Mouse (Mus musculus) forebrain, embryonic 12.5 days (tissue): ENCODE results near the gene Pax5. TPM values are rescaled to one million over a fixed set of nuclear protein-coding genes. Genes with fewer than 3 reads are reported as not detected.

Experiments
- ATAC-seq: fragments of 200-750 bp; cut with Nextera tagmentation; 2 replicates; pipeline ENCODE4 v1.8.0; 2017; ENCODE audit warnings: moderate TSS enrichment; ENCODE audit not compliant: low FRiP score
- H3K27ac ChIP-seq: fragments of 300-500 bp; sonication (generic); 2 replicates; pipeline ENCODE4 v1.5.1; 2016; ENCODE audit warnings: mild to moderate bottlenecking
- H3K27me3 ChIP-seq: fragments of 300-500 bp; sonication (generic); 2 replicates; pipeline ENCODE4 v1.6.1; 2016; ENCODE audit warnings: mild to moderate bottlenecking
- H3K36me3 ChIP-seq: fragments of 300-500 bp; sonication (generic); replicated peaks from 2 replicates; pipeline ENCODE4 v1.6.1; 2016; ENCODE audit warnings: mild to moderate bottlenecking
- H3K4me1 ChIP-seq: fragments of 300-500 bp; sonication (generic); 2 replicates; pipeline ENCODE4 v1.6.1; 2016
- H3K4me2 ChIP-seq: fragments of 300-500 bp; sonication (generic); 2 replicates; pipeline ENCODE4 v1.6.1; 2016; ENCODE audit warnings: mild to moderate bottlenecking, moderate library complexity
- H3K4me3 ChIP-seq: fragments of 300-500 bp; sonication (generic); replicated peaks from 2 replicates; pipeline ENCODE4 v1.5.1; 2016; ENCODE audit warnings: mild to moderate bottlenecking
- H3K9ac ChIP-seq: fragments of 300-500 bp; sonication (generic); 2 replicates; pipeline ENCODE4 v1.6.1; 2016; ENCODE audit warnings: mild to moderate bottlenecking
- H3K9me3 ChIP-seq: fragments of 300-500 bp; sonication (generic); 2 replicates; pipeline ENCODE4 v1.6.1; 2016
- WGBS: fragments of 180-500 bp; shearing (Covaris S2); methylation state at CpG from one replicate; pipeline ENCODE4 v1.1.7; 2016; 5-methylcytosine and 5-hydroxymethylcytosine counted together
- microRNA-seq: library from miRNA; unstranded; fragments of <30 nt; microRNA quantifications from one replicate; pipeline ENCODE4, GENCODE M21; 2017
- polyA plus RNA-seq: library from polyadenylated mRNA; unstranded; fragments of >200 nt; fragmentation: Nextera tagmentation; extraction: Ambion mirVana; gene quantifications from 2 replicates; pipeline ENCODE4 v1.2.1, GENCODE M21; 2016

Pax5 gene
- polyA plus RNA-seq, 1 experiment from 2014 or later: 0.60 TPM

DNA sequence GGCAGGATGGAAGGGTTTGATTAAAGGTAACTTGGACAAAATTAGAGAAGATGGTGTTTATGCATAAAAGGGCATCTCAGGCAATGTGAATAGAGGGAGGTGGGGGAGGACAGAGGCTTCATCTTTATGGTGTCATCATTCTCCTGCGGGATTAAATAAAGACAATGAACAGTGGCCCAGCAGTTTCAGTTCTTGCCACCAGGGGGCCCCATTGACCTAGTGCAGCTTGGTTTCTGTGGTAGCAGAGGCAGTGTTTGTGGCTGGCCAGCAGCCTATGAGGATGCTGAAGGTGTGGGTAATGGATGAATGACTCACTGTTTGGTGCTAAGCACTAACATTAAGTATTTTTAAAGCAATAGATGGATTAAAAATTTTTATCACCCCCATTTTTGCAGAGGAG is 230.5 kb downstream of the Pax5 start:
- Histone ChIP-seq H3K9ac (no peak overlapping the region), H3K4me1 (no peaks in the 10 kb centered on the region), H3K4me3 (no peak overlapping the region), H3K27me3 (0 out of 2 replicates have a peak, but pooled peaks cover 3% of the 10 kb centered on the region), H3K36me3 (no peaks in the 10 kb centered on the region), H3K27ac (no peak overlapping the region), H3K9me3 (peaks cover 6% of the 10 kb centered on the region; the same call in 1 of the 2 replicates), H3K4me2 (no peak overlapping the region)
- 85% methylated on average over 1 of the region's 1 CpGs for WGBS
- ATAC-seq: no peak

Small RNAs within 50 kb of the gene (microRNA-seq; reads per million reads assigned to microRNA genes)
- gene Mir5120: not detected

Other genes with a start within 250 kb of the Pax5 start
- 30.9 and 32.6 TPM in 2 replicates for gene Zcchc7, start 45.4 kb upstream of the Pax5 start, polyA plus RNA-seq